Mouse (Mus musculus): ENCODE data around the gene Pacs1.
A peak's percentile ranks its signal among the peaks of the same experiment; 100 is the strongest.
"Not testable (repeated sequence)": the region's sequence is repeated elsewhere in the genome, so short reads cannot be mapped to it uniquely, and the experiment has no call there.

Gene Pacs1

DNA sequence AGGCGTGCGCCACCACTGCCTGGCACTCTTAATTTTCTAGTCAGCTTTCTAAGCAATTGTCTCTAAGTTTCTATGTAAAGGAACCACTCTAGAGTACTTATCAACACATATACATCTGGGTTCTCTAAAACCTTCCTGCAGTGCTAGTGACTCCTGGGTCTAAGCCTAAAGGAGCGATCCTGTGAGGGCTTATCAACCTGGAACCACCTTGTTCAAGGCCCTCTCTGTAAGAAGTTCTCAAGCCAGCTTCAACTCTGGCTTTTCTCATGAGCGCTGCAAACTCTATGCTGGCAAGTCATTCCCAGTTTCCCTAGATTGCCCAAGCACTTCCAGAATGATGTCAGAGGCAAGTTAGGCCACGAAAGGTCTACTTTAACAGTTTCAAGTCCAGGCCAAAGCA is 5.9 kb downstream of the Pacs1 start:
- no peak for DNase-seq

DNA sequence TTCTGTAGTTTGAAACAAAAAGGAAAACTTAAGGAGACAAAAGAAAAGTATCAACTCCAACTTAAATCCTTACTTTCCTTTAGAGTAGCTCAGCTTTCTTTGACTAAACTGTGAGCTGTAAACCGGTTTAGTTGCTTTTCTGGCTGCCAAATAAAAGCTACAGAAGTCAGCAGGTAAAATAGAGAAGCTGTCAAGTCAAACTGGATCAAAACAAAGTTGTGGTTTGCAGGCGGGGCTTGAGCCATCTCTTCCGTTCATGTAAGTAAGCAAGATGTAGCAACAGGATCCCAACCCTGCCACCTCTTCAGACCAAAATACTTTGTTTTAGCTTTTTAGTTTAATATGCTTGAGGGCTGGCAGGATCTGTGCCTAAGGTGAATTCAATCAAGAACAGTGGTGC is 15.8 kb downstream of the Pacs1 start:
- peak; percentile 41 to 44 for DNase-seq

DNA sequence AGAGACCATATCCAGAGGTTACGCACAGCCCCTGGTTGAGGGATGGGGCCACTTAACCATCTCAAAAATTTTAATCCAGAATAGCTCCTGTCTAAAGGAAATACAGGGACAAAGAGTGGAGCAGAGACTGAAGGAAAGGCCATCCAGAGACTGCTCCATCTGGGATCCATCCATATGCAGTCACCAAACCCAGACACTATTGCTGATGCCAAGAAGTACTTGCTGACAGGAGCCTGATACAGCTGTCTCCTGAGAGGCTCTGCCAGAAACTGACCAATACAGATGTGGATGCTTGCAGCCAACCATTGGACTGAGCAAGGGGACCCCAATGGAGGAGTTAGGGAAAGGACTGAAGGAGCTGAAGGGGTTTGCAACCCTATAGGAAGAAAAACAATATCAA is 35.9 kb downstream of the Pacs1 start:
- DNase-seq, result peak in 1 of 2 experiments; percentile 48

DNA sequence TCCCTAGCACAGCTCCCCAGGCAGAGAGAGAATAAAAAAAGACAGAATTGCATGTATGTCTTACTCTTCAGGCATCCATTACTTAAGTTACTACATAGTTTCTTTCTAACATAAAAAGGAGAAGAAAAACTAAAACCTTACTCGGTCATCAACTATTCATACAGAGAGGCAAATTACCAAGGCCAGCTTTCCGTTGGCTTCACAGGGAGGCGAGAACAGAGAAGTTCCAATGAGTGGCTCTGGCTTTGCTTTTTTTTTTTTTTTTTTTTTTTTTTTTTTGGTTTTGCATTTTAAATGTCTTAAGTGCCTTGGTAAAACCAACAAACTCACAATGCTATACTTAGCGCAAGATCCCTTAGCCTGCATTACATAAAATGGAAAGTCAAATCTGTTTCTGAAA is 40.2 kb downstream of the Pacs1 start:
- no peak for DNase-seq

DNA sequence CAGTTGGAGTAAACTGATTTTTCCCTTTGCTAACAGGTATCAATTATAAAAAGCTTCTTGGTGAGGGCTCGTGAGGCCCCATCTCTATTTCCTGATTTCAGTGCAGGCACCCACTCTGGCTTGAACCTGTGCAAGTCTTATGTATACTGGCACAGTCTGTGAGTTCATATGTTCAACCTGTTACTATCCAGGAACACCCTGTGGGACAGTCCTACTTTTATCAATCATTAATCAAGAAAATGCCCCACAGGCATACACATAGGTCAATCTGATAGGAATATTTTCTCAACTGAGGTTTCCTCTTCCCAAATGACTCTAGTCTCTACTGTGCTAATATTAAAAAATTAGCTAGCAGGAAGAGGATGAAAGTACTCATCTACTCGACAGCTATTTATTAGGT is 42.8 kb downstream of the Pacs1 start:
- no peak for DNase-seq

DNA sequence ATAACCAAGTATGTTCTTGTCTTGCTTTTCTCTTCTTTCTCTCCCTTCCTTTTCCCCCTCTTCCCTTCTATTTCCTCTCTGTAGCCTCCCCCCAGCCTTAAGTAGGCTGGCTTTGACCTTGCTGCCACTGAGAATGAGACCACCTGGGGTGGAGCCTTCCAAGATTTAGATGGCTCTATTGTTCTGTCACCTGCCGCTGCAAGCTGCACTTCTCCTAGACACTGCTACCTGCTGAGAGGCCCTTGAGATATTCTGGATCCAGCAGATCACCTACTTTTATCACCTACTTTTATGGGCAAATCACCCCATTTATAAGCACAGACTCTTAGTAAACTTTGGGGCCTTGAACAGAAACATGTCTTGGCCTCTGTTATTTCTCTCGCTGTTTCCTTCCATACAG is 48.3 kb downstream of the Pacs1 start:
- DNase-seq, result no peak

DNA sequence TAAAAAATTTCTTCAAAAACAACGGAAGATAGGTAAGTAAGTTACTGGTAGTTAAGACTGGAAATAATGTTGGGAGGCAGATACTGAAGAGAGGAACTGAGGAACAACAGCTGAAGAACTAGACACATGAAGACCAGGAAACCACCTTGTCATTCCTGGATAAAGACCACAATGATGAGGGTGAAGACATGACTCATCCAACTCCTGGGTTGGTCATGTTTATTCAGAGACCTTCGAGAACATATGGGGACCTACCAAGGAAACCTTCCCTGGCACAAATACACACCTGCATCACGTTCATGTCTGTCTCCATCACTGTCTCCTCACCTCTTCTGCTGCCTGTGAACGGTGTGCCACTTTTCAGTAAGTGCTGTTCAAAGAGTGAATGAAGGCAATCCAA is 48.8 kb downstream of the Pacs1 start:
- DNase-seq, result no peak

DNA sequence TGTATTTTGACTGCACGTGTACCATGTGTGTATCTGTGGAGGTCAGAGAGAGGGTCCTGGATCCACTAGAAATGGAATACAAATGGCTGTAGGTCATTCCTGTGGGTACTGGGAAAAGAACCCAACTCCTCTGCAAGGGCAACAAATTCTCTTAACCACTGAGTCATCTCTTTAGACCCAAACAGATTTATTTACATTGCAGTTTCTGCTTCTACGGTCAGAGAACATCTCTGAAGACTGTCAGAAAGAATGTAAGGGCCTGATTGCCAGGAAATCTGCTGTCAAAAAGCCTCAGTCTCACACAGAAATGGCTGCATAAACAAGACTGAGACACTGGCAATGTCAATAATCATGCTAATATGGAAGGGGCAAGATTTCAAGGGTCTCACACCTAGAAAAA is 51.0 kb downstream of the Pacs1 start:
- DNase-seq, result no peak

DNA sequence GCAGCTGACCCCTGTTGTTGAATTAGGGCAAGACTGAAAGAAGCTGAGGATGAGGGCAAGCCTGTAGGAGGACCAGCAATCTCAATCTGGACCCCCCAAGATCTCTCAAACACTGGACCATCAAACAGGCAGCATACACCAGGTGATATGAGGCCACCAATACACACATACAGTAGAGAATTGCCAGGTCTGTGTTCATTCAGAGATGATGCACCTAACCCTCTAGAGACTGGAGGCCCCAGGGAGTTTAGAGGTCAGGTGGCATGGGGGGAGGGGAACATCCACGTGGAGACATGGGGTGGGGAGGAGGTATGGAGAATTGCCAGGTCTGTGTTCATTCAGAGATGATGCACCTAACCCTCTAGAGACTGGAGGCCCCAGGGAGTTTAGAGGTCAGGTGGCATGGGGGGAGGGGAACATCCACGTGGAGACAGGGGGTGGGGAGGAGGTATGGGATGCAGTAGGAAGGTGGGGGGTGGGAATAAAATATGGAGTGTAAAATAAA is 51.6 kb downstream of the Pacs1 start:
- not testable (repeated sequence) for DNase-seq

DNA sequence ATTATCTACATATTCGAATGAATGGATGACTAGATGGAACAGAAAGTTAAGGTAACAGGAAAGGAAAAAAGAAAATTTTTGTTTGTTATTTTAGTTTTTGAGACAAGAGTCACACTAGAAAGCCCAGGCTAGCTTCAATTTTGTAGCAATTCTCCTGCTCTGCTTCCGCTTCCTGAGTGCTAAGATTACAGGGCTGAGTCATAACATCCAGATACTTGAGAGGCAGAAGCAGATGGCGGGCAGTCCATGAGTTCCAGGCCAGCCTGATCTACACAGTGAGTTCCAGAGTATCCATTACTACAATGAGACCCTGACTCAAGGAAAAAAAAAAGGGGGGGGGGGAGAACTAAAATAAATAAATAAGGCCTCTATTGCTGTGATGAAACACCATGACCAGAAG is 52.5 kb downstream of the Pacs1 start:
- DNase-seq, result no peak

DNA sequence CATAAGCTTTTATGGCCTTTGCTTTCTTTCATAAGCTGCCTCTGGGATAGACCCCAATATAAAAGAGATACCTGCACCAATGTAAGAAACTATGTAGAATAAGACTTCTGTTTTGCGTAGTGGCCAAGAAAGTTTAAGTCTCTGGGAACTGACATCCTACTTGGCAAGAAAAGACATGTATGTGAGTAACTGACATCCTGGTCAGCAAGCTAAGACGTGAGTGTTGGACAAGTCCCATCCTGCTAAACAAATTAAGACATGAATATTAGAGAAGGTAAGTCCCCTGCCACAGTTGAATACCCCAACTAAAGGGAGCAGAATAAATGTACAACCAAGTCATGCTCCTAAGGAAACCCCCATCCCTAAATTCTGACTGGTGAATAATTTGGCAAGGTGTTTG is 71.2 kb downstream of the Pacs1 start:
- no peak for DNase-seq

DNA sequence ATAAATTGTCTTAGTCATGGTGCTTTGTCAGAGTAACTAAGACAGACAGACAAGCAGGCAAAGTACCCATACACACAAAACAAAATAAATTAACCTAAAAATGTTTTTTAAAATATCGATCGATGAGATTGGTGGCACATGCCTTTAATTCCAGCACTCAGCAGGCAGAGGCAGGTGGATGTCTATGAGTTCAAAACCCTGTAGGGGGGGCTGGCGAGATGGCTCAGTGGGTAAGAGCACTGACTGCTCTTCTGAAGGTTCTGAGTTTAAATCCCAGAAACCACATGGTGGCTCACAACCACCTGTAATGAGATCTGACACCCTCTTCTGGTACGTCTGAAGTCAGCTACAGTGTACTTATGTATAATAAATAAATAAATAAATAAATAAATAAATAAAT is 72.3 kb downstream of the Pacs1 start:
- DNase-seq, result not testable (repeated sequence)

DNA sequence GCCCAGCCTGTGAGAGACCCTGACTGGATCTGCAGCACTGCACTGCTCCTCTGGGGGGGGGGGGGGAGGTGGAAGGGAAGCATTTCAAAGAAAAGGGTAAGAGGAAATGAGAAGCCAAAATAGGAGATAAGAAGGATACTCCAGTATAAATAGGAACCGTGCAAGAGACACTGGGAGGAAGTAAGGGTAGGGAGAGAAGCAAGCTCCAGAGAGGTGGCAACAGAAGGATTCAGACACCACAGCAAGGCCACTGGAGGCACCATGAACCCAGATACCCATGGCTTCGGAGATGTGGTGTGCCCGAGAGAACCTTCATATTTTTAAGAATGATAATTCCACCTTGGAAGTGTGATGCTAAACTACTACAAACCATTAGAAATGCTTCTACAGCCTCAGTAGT is 74.4 kb downstream of the Pacs1 start:
- DNase-seq, result no peak

DNA sequence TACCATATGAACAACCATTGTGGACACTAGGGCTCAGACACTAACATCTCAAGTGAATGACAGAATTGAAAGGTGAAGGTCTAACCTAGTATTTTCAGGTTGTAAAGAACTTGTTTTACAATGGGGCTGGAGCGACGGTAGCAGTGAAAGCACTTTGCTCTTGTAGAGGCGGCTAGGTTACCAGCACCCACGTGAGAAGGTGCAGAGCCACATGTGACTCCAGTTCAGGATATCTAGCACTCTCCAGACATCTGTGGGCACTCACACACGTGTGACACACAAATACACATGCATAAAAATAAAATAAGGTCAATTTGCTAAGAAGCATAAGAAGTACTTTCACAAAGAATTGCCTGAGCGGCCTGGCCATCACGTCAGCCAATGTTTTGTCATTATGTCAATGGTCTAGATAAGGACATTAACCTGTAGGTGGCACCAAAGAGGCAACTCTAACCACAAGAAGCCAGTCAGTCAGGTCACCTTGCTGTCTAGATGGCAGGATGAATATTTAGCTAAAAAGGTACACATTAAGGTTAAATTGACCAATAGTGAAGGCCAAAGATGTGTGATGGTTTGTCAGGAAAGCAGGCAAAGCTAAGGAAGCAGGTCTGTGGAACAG is 77.4 kb downstream of the Pacs1 start:
- peak; percentile 17 to 69 for DNase-seq

DNA sequence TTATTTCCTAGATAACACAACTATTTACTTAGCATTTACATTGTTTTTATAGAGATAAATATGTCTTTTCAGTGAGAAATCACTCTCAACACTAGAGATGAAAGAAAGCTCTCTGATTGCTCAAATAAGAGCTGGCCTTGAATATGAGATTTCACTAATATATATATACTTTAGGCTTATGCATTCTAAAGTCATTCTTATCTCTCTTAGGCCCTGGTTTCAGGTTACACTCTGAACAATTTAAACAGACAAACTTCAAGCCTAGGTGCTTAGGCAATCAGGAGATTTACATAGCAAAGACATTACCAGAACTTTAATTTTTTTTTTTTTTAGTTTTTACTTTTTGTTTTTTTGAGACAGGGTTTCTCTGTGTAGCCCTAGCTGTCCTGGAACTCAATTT is 80.5 kb downstream of the Pacs1 start:
- DNase-seq, result no peak

DNA sequence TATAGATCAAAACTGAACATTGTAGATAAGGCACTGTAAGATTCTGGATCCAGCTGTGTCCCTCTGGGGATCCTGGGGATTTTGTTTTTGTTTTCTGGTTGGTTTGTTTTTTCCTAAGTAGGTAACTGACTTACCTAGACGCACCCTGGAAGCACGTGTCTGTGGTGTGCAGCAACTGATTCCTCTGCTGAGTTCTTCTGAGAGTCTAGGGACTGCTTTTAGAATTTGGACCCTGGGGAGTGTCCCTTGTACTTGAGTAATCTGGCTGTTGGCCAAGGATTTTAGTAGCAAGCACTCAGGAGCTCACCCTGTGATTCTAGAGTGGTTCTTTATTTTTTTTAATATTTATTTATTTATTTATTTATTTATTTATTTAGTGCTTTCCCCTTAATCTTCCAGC is 85.5 kb downstream of the Pacs1 start:
- DNase-seq, result no peak

DNA sequence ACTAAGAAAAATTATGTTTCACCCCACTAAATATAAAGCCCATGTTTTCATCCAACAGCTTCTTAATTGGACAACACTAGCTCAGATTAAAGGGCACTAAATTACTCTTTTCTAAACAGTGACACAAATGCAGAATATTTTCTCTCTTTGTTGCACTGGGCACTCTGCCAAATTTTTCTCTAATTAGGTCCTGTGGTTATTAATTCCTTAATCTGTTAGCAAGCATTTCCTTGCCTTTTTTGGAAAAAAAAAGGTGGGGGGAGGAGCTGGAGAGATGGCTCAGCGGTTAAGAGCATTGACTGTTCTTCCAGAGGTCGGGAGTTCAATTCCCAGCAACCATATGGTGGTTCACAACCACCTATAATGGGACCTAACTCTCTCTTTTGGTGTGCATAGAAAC is 91.0 kb downstream of the Pacs1 start:
- no peak for DNase-seq

DNA sequence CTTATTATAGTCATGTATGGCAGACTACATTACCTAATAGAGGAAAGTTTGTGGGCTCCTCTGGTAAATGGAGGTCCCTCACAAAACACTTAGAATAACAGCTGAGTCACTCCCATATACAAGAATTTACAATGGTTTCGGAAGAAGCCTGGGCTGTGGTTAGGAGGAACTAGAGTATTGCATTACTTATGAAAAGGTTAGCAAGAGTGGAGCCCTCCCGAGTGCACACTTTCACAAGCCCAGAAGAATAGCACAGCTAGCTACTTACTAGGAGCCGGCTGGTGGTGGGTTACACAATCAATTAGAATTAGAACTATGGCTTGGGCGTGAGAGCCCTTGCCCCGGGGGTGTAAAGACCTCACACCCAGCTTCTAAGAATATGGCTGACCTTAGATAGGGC is 94.3 kb downstream of the Pacs1 start:
- DNase-seq, result peak; percentile 7 to 34

DNA sequence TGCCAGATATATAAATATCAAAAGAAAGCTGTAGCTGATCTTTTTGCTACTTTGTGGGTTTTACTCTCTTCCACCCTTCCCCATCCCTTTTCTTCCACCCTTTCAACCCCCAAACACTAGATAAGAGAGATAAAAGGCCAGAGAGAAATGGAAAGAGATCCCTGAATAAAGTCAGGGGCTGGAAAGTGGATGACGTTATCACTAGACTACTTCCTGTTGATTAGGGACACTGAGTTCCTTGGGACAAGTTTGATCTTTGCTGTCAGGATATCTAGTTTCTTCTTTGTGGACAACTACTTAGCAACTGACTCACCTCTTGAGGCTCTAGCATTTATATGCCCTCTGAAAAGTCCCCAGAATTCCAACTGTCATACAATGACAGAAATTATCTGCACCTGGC is 102.5 kb downstream of the Pacs1 start:
- DNase-seq, result peak in 1 of 2 experiments; percentile 8

DNA sequence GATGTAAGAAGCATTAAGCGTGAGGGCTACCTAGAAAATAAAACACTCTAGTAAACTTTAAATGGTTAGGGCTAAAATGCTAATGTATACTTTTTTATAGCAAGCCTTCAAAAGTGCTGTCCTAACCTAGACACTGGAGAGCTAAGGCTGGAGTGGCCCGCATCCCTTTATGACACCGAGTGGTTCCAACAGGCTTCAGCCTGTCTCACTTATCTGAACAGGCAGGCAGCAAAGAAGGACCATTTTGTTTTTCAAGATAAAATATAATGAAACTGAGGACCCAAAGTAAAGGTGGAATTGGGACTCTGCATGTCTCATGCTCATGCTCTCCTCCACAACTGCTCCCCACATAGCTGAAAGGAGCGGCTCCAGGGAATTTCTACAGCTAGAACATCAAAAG is 105.4 kb downstream of the Pacs1 start:
- no peak for DNase-seq

DNA sequence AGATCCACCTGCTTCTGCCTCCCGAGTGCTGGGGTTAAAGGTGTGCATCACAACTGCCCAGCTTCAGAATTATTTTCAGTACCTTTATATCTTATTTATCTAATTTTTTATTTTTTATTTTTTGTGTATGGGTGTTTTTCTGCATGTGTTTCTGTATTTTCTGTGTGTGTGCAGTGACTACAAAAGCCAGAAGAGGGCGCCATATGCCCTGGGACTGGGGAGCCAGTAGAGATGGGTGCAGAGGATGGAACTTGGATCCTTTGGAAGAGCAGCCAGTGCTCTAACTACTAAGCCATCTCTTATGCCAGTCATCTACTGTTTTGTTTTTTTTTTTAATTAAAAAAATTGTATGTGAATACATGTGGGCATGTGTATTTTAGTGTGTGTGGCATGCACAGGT is 108.5 kb downstream of the Pacs1 start:
- DNase-seq, result no peak

DNA sequence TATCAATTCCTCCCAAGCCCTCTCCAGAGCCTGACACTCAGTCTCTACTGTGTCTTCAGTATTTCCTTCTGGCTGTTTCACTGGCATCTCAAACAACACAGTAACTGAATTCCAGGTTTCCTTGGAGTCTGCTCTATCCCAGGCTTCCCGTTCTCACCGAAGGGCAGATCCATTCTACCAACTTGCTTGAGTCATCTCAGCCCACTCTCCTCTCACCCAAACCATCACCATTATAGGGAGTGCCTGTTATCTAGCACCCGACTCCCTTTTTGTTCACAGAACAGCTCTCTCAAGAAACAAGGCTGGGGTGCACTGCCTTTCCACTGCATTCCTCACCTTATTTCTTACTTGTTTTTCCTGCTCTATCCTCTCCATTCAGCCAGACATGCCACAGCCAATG is 111.0 kb downstream of the Pacs1 start:
- DNase-seq, result no peak

DNA sequence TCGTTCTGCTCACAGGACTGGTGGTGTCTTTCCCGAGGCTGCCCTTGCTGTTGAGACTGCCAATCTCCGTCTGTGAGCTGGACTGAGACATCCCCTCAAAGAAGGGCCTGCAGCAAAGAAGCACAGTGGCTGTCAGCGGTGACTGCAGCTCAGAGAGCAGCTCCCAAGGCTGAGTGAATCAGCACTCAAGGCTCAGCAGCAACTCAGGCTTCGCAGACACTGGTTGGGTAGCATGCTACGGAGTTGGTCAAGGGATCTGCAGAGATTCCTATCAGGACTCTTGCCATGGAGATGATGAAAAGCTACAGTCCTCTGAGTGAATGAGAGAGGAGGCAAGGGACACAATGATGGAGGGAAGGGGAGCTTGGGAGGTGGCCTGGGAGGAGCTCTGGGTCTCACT is 120.7 kb downstream of the Pacs1 start:
- no peak for DNase-seq

DNA sequence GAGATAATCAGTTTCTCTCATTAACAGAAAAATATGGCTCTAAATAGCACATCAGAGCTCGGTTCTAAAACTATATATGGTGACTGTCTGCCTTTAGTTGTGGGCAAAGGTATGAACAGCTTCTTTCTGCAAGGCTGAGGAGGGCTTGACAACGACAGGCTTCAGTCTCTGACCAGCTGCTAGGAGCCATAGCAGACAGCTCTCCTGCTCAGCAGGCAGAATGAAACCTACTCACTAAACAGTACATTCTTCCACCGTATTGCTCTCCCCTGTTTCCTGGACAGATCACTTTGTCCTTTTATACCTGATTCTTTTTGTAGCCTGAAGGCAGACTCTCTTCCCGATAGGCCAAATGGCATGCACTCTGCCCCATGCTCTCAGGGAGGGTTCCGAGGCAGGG is 121.2 kb downstream of the Pacs1 start:
- DNase-seq, result no peak

DNA sequence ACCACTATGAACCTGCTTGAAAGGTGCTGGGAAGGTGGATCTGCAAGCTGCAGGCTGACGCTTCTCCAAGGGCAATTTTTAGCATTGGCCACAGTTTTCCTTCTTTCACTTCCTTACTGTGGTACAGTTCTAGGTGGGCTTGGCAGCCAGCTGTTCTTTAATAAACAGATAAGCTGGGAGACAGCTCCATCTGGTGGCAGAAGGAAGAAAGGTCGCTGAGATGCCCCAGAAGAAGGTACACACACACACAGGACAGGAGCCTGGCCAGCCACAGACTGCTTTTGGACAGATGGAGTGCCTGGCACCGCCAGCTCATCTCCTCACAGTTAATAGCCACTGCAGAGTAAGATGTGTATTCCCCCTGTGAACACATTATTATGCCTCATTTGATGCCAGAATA is 121.6 kb downstream of the Pacs1 start:
- DNase-seq, result peak; percentile 17 to 33

DNA sequence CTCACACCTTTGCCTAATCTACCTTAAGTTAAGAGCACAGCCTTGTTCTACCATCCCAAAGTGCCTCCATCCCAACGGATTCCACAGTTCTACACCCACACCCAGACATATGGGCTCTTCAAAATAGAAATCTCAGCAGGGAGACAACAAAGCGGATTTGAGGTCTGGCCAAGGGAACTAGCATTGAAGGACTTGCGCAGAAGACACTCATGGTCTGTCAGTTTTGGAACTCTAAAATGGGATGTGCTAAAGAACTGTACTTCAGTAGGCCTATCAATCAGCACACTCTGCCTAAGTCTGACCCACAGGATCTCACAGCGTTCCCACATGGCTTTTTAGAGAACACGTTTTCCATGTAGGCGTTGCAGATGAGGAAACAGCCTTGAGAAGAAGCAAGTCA is 122.6 kb downstream of the Pacs1 start:
- no peak for DNase-seq
